Mouse (Mus musculus) cortical plate, adult 2 months (tissue): ENCODE data around the gene Pde6b. TPM values are rescaled to one million over a fixed set of nuclear protein-coding genes. Genes with fewer than 3 reads are reported as not detected.

Source experiments
- H3K27ac ChIP-seq: fragments of 200-500 bp; 2 replicates; pipeline ENCODE4 v1.5.1; 2012; ENCODE audit warnings: low read length, control low read depth, inconsistent platforms; ENCODE audit not compliant: insufficient read depth
- H3K4me1 ChIP-seq: fragments of 200-500 bp; 2 replicates; pipeline ENCODE4 v1.6.1; 2011; ENCODE audit warnings: low read length; ENCODE audit not compliant: control insufficient read depth, insufficient read depth
- H3K4me3 ChIP-seq: fragments of 200-500 bp; 2 replicates; pipeline ENCODE4 v1.5.1; 2011; ENCODE audit warnings: mild to moderate bottlenecking, low read length, control low read depth; ENCODE audit not compliant: insufficient read depth
- CTCF ChIP-seq: fragments of 200-500 bp; IDR thresholded peaks from 2 replicates; pipeline ENCODE4 v1.5.1; 2011; ENCODE audit warnings: mild to moderate bottlenecking, control low read depth, low read length; ENCODE audit not compliant: insufficient read depth; ENCODE audit errors: extremely low read depth
- POLR2A ChIP-seq: fragments of 200-500 bp; IDR thresholded peaks from 2 replicates; pipeline ENCODE4 v1.6.1; 2011; ENCODE audit warnings: mild to moderate bottlenecking, low read length, control low read depth; ENCODE audit not compliant: insufficient read depth; ENCODE audit errors: extremely low read depth
- polyA plus RNA-seq: library from polyadenylated mRNA; depleted of rRNA; stranded (reverse); fragments of >200 nt; gene quantifications from 2 replicates; pipeline ENCODE4 v1.2.3, GENCODE M21; 2012; rRNA removed

The Pde6b gene
- 0.25 and 0.26 TPM in 2 replicates for polyA plus RNA-seq

- Histone ChIP-seq H3K4me3 (no peak within 1 kb of the TSS), H3K4me1 (peaks cover 13% of the 10 kb centered on the region), H3K27ac (no peak within 1 kb of the TSS)
- TF ChIP-seq POLR2A: no peak
- no peak for TF ChIP-seq CTCF
Observed at GRCm38 (mm10) chr5:108388201-108388600, at the start of gene Pde6b. TSS of gene Pde6b (plus strand) at chr5:108388391.

GRCm38 (mm10) chr5:108343680-108344170 lies 44.5 kb upstream of the Pde6b start:
- Histone ChIP-seq H3K4me3 (no peak overlapping the region), H3K27ac (no peak overlapping the region)
- TF ChIP-seq CTCF (no peak), POLR2A (no peak)

GRCm38 (mm10) chr5:108345313-108346071 lies 42.7 kb upstream of the Pde6b start:
- TF ChIP-seq POLR2A: no peak
- TF ChIP-seq CTCF: no peak
- Histone ChIP-seq H3K4me3 (no peak overlapping the region), H3K27ac (no peak overlapping the region), H3K4me1 (peaks cover 3% of the 10 kb centered on the region; the same call in 1 of the 2 replicates)

More at GRCm38 (mm10) chr5:108343680-108344170, 44.5 kb upstream of the Pde6b start:
- H3K4me1 ChIP-seq: peaks cover 3% of the 10 kb centered on the region; the same call in 1 of the 2 replicates

DNA sequence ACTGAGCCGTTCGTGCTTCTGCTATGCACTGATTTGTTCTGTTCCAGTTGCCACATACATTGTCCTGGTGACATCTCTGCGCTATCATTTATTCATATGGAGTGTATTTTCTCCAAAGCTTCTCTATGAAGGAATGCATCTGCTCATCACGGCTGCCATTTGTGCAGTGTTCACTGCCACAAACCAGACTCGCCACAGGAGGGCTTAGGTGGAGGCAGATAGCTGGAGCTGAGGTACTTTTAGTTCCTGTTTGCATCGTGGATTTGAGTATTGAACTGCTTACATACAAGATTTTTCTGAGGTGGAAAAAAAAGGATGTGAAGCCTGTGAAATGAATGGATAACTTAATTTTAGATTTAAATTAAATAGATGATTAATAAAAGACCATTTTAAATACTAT lies 40.3 kb upstream of the Pde6b start:
- H3K27ac ChIP-seq: no peak overlapping the region
- H3K4me1 ChIP-seq: peaks cover 3% of the 10 kb centered on the region; the same call in 1 of the 2 replicates
- no peak for TF ChIP-seq CTCF
- TF ChIP-seq POLR2A: no peak
- H3K4me3 ChIP-seq: no peak overlapping the region

DNA sequence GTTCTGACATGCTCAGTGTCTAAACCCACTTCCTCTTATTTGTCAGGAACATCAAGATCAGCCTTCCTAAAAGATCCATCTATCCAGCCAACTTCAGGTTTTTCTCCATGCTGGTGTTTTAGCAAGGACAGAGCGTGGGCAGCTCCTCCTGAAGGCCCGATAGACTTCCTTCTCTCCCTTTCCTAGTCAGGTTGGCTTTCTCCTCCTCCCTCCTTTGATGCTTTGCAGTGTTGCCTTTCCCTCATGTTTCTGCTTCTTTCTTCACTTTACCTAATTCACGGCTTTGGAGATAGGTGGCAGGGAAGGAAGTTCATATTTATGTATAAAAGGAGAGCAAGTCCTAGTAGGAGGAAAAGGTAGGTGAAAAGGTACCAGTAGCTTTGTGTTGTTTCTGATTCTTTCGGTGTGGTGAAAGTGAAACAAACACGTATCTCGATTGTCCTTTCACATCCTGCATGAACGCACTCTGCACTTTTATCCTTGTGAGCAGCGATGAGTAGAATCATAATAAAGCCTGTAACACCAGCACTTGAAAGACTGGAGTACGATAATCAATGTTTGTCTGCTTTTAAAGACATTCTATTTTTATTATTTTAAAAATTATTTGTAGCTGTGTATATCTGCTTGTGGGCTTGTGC lies 38.6 kb upstream of the Pde6b start:
- H3K4me3 ChIP-seq: no peak overlapping the region
- no peaks in the 10 kb centered on the region for H3K4me1 ChIP-seq
- TF ChIP-seq CTCF (no peak), POLR2A (no peak)
- H3K27ac ChIP-seq: no peak overlapping the region

- Histone ChIP-seq H3K4me1 (peaks cover 2% of the 10 kb centered on the region), H3K4me3 (no peak overlapping the region), H3K27ac (no peak overlapping the region)
- TF ChIP-seq CTCF: no peak
- no peak for TF ChIP-seq POLR2A
Observed at GRCm38 (mm10) chr5:108354056-108354455, 34.1 kb upstream of the Pde6b start.

GRCm38 (mm10) chr5:108357862-108358261 lies 30.3 kb upstream of the Pde6b start:
- Histone ChIP-seq H3K27ac (no peak overlapping the region), H3K4me3 (no peak overlapping the region), H3K4me1 (peaks cover 5% of the 10 kb centered on the region)
- no peak for TF ChIP-seq POLR2A
- no peak for TF ChIP-seq CTCF

- H3K27ac ChIP-seq: peak overlapping the region; percentile 55
- TF ChIP-seq CTCF (no peak), POLR2A (no peak)
- peaks cover 6% of the 10 kb centered on the region for H3K4me1 ChIP-seq
- H3K4me3 ChIP-seq: no peak overlapping the region
Observed at GRCm38 (mm10) chr5:108359491-108359890, 28.7 kb upstream of the Pde6b start.

GRCm38 (mm10) chr5:108360211-108360610 lies 28.0 kb upstream of the Pde6b start:
- TF ChIP-seq CTCF (no peak), POLR2A (no peak)
- no peak overlapping the region for H3K4me3 ChIP-seq
- peaks cover 13% of the 10 kb centered on the region for H3K4me1 ChIP-seq
- no peak overlapping the region for H3K27ac ChIP-seq

DNA sequence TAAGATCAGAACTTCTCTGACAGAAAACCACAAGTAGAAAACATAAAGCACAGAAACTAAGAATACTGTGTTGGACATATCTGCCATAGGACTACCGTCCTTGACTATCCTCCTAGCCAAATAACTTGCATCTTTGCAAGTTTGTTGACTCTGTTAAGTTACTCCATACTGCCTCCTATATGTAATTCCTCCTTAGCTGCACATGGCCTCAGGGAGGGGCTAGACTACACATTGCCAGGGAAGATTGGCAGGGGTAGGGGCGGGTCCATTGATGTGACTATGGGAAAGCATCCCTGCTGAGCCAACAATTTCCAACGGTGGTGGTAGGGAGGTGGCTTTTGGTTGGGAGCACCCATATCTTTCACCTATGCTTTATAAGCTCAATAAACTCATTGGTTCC lies 25.9 kb upstream of the Pde6b start:
- Histone ChIP-seq H3K27ac (no peak overlapping the region), H3K4me3 (no peak overlapping the region), H3K4me1 (peaks cover 17% of the 10 kb centered on the region)
- TF ChIP-seq POLR2A (no peak), CTCF (0 out of 2 replicates have a peak, but pooled peaks have one; percentile 21)
